Mouse (Mus musculus) midbrain, embryonic 14.5 days (tissue): Measurements from ENCODE around the gene Ugt1a6a. TPM values are rescaled to one million over a fixed set of nuclear protein-coding genes. Genes with fewer than 3 reads are reported as not detected.

Source experiments
- ATAC-seq: fragments of 200-750 bp; cut with Nextera tagmentation; 2 replicates; pipeline ENCODE4 v1.8.0; 2017; ENCODE audit warnings: moderate number of reproducible peaks, moderate library complexity; ENCODE audit not compliant: low FRiP score, low TSS enrichment
- DNase-seq: peaks from one replicate; pipeline ENCODE4 v3.0.0-alpha.2; 2015
- H3K27ac ChIP-seq: fragments of 300-500 bp; sonication (generic); replicated peaks from 2 replicates; pipeline ENCODE4 v1.5.1; 2014; ENCODE audit warnings: mild to moderate bottlenecking, low read depth, low read length, moderate library complexity
- H3K27me3 ChIP-seq: fragments of 300-500 bp; sonication (generic); 2 replicates; pipeline ENCODE4 v1.6.1; 2014; ENCODE audit warnings: low read length, control low read depth, mixed read lengths; ENCODE audit not compliant: control insufficient read depth, insufficient read depth
- H3K36me3 ChIP-seq: fragments of 300-500 bp; sonication (generic); 2 replicates; pipeline ENCODE4 v1.6.1; 2014; ENCODE audit warnings: low read length, control low read depth; ENCODE audit not compliant: control insufficient read depth, insufficient read depth
- H3K4me1 ChIP-seq: fragments of 300-500 bp; sonication (generic); 2 replicates; pipeline ENCODE4 v1.6.1; 2014; ENCODE audit warnings: mild to moderate bottlenecking, antibody characterized with exemption, low read length, control low read depth; ENCODE audit not compliant: control insufficient read depth, insufficient read depth
- H3K4me2 ChIP-seq: fragments of 300-500 bp; sonication (generic); 2 replicates; pipeline ENCODE4 v1.6.1; 2014; ENCODE audit warnings: mild to moderate bottlenecking, low read length, moderate library complexity
- H3K4me3 ChIP-seq: fragments of 300-500 bp; sonication (generic); replicated peaks from 2 replicates; pipeline ENCODE4 v1.5.1; 2014; ENCODE audit warnings: low read depth, low read length
- H3K9ac ChIP-seq: fragments of 300-500 bp; sonication (generic); replicated peaks from 2 replicates; pipeline ENCODE4 v1.6.1; 2014; ENCODE audit warnings: mild to moderate bottlenecking, low read length, moderate library complexity
- H3K9me3 ChIP-seq: fragments of 300-500 bp; sonication (generic); 2 replicates; pipeline ENCODE4 v1.6.1; 2016; ENCODE audit warnings: low read length, control low read depth, mixed read lengths; ENCODE audit not compliant: control insufficient read depth
- WGBS: fragments of 180-500 bp; shearing (Covaris S2); extraction: QIAGEN DNeasy Blood & Tissue Kit; methylation state at CpG from one replicate; pipeline ENCODE4 v1.1.7; 2014; 5-methylcytosine and 5-hydroxymethylcytosine counted together
- polyA plus RNA-seq: library from polyadenylated mRNA; unstranded; fragments of >200 nt; fragmentation: Nextera tagmentation; extraction: Ambion mirVana; gene quantifications from 2 replicates; pipeline ENCODE4 v1.2.1, GENCODE M21; 2014

The Ugt1a6a gene
- polyA plus RNA-seq, 1 experiment from 2014 or later: 0.72 TPM

DNA sequence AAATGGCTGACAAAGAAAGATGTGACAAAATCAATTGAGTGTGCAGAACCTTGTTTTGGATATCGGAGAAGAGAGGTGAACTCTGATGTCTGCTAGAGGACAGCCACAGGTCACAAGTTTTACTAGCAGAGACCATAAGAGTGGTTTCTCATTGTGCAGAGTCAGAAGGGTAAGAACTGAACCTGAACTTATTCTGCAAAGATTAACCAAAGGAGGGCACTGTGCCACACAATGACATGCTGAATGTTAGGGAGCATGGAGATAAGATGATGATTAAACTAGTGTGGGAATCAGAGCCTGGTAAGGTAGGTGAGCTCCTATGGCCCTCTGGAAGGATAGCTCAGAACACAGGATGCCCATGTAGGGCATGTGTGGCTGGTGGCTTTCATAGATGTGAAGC lies 61.1 kb downstream of the Ugt1a6a start:
- no peak overlapping the region for H3K9ac ChIP-seq
- no peaks in the 10 kb centered on the region for H3K9me3 ChIP-seq
- H3K27ac ChIP-seq: no peak overlapping the region
- no peak for ATAC-seq
- no peak for DNase-seq
- WGBS: 93% methylated on average over 1 of the region's 1 CpGs
- no peak overlapping the region for H3K4me2 ChIP-seq
- H3K4me3 ChIP-seq: no peak overlapping the region
- no peaks in the 10 kb centered on the region for H3K36me3 ChIP-seq
- no peaks in the 10 kb centered on the region for H3K4me1 ChIP-seq
- H3K27me3 ChIP-seq: no peaks in the 10 kb centered on the region

DNA sequence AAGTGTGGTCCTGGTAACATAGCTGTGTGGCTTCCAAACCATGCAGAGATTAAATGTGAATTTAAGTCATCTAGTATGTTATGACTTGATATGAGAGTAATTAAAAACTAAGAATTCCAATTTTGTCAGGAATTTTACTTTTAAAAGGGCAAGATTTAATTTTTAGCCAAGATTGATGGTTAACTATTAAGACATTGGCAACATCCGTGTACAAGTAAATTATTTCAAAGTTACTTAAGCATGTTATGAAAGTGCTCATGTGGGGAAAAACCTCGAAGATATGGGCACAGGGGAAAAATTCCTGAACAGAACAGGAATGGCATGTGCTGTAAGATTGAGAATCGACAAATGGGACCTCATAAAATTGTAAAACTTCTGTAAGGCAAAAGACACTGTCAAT lies 62.8 kb downstream of the Ugt1a6a start:
- Histone ChIP-seq H3K4me1 (no peaks in the 10 kb centered on the region), H3K36me3 (no peaks in the 10 kb centered on the region), H3K27ac (no peak overlapping the region), H3K27me3 (no peaks in the 10 kb centered on the region), H3K4me3 (no peak overlapping the region), H3K9me3 (no peaks in the 10 kb centered on the region), H3K9ac (no peak overlapping the region), H3K4me2 (no peak overlapping the region)
- 79% methylated on average over 3 of the region's 3 CpGs for WGBS
- ATAC-seq: no peak
- DNase-seq: no peak

DNA sequence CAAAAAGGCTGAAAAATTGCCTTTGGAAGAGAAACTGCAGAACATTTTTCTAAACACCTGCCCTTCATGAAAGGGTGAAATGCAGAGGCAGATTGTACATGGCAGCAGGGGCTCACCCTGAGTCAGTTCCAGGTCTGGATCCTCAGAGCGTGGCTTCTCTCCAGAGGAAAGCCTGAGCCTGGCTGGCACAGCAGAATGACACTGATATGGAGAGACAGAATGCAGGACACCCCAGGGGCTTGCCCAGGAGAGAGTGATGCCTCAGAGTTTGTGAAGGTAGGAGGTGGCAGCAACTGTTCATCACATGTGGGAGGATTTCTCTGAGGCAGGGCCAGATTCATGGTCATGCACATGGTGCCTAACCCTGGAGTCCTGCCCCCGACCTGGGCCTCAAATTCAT lies 65.4 kb downstream of the Ugt1a6a start:
- H3K4me1 ChIP-seq: 0 out of 2 replicates have a peak, but pooled peaks cover 1% of the 10 kb centered on the region
- no peaks in the 10 kb centered on the region for H3K36me3 ChIP-seq
- no peak overlapping the region for H3K4me2 ChIP-seq
- peaks cover 19% of the 10 kb centered on the region for H3K9me3 ChIP-seq
- 80% methylated on average over 2 of the region's 2 CpGs for WGBS
- no peaks in the 10 kb centered on the region for H3K27me3 ChIP-seq
- no peak for DNase-seq
- H3K4me3 ChIP-seq: no peak overlapping the region
- H3K9ac ChIP-seq: no peak overlapping the region
- no peak overlapping the region for H3K27ac ChIP-seq
- ATAC-seq: no peak

DNA sequence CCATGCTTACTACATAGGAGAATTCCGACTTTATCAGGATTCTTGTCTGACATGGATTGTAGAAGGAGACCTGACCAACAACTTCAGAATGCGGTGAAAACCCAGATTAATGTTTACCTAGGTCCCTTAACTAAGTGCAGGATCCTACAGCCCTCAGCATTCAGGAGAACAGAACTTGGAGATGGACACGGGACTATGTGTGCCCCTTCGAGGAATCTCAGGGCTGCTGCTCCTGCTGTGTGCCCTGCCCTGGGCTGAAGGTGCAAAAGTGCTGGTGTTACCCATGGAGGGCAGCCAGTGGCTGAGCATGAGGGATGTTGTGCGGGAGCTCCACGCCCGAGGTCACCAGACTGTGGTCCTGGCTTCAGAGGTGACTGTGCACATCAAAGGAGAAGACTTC lies 65.8 kb downstream of the Ugt1a6a start, which contains the start of gene Ugt1a2:
TSS of gene Ugt1a2 (plus strand) at position 146 of the 400 bp plus-strand sequence.
- DNase-seq (no peak), ATAC-seq (no peak)
- Histone ChIP-seq H3K27ac (no peak within 1 kb of the TSS), H3K9me3 (peaks cover 22% of the 10 kb centered on the region), H3K27me3 (no peaks in the 10 kb centered on the region), H3K36me3 (no peaks in the 10 kb centered on the region), H3K4me1 (0 out of 2 replicates have a peak, but pooled peaks cover 5% of the 10 kb centered on the region), H3K4me2 (no peak within 1 kb of the TSS), H3K9ac (no peak within 1 kb of the TSS), H3K4me3 (no peak within 1 kb of the TSS)
- 89% methylated on average over 7 of the region's 7 CpGs for WGBS

DNA sequence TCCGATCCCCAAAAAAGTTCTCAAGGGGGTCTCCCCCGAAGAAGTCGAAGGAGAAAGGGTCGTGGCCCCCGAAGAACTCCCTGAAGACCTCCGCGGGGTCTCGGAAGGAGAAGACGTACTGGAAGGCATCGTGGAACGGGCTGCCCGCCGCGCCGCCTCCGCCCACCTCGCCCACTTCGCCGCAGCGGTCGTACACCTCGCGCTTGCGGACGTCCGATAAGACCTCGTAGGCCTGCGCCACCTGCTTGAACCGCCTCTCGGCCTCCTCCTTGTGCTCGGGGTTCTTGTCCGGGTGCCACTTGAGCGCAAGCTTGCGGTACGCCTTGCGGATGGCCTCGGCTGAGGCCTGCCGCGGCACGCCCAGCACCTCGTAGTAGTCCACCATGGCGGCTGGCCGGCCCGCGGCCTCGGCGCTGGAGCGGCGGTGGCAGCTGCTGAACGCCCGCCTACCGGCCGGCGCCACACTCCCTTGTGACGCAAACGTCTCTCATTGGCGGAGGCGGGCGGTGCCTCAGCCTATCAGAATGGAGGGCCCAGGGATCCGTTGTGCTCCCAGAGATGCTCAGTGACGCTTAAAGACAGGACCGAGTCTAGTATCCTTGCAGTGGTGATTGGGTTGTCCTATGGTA lies 70.8 kb downstream of the Ugt1a6a start, which contains the start of gene Dnajb3:
TSS of gene Dnajb3 (minus strand) at position 489 of the 629 bp plus-strand sequence.
- 0 out of 2 replicates have a peak, but pooled peaks cover 5% of the 10 kb centered on the region for H3K4me1 ChIP-seq
- WGBS: 7% methylated on average over 62 of the region's 62 CpGs
- H3K9ac ChIP-seq: peak within 1 kb of the TSS; percentile 77
- H3K27me3 ChIP-seq: no peaks in the 10 kb centered on the region
- H3K9me3 ChIP-seq: peaks cover 22% of the 10 kb centered on the region
- peak; percentile 99 for ATAC-seq
- H3K4me3 ChIP-seq: peak within 1 kb of the TSS; percentile 47
- no peaks in the 10 kb centered on the region for H3K36me3 ChIP-seq
- peak within 1 kb of the TSS; percentile 72 for H3K4me2 ChIP-seq
- DNase-seq: peak; percentile 96
- H3K27ac ChIP-seq: peak within 1 kb of the TSS; percentile 52; the same call in 1 of the 2 replicates

DNA sequence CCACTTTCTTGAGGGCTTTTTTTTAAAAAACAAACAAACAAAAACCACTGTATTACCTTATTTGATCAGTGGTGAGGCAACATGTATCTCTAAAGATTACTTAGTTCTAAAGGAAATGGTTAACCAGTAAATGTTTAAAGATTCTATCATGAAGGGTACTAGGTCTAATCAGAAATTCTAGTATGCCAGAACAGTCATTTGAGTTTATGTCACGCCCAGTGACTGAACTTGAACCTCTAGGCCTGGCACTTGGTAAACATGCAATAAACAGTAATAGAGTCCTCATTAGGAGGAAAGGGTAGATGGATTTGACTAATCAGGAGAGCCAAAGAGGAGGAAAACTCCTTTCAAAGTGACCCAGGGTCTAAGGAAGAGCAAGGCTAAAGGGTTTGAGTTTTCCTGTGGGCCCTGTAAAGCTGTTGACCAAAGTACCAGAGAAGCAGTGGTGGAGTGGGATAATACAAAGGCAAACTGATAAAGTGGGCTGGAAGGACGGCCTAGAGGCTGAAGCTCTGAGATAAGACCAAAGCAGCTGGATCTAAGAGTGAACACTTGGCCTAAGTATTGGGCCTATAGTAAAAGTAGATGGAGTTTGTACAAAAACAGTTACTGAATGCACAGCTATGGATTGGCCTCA lies 72.4 kb downstream of the Ugt1a6a start:
- H3K27ac ChIP-seq: no peak overlapping the region
- no peak for ATAC-seq
- 72% methylated on average over 2 of the region's 2 CpGs for WGBS
- H3K9ac ChIP-seq: no peak overlapping the region
- no peak for DNase-seq
- H3K4me3 ChIP-seq: no peak overlapping the region
- no peaks in the 10 kb centered on the region for H3K36me3 ChIP-seq
- 0 out of 2 replicates have a peak, but pooled peaks cover 5% of the 10 kb centered on the region for H3K4me1 ChIP-seq
- H3K4me2 ChIP-seq: no peak overlapping the region
- no peaks in the 10 kb centered on the region for H3K27me3 ChIP-seq
- peaks cover 29% of the 10 kb centered on the region for H3K9me3 ChIP-seq

DNA sequence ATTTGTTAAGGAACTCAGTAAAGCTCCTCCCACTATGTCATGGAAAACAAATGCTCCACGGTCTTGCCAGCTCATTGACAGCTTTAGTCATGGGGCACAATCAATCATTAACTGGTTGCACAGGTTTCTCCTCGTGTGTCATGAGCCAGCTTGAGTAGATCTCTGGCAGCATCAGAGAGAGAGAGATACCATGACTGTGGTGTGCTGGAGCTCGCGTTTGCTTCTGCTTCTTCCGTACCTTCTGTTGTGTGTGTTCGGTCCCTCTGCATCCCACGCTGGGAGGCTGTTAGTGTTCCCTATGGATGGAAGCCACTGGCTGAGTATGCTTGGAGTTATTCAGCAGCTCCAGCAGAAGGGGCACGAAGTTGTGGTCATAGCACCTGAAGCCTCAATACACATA lies 77.2 kb downstream of the Ugt1a6a start, which contains the start of gene Ugt1a1:
TSS of gene Ugt1a1 (plus strand) at position 148 of the 400 bp plus-strand sequence.
- ATAC-seq: 0 out of 2 replicates have a peak, but pooled peaks have one; percentile 5
- H3K9ac ChIP-seq: no peak within 1 kb of the TSS
- H3K27ac ChIP-seq: no peak within 1 kb of the TSS
- no peaks in the 10 kb centered on the region for H3K27me3 ChIP-seq
- peak; percentile 1 for DNase-seq
- H3K9me3 ChIP-seq: peaks cover 53% of the 10 kb centered on the region
- no peaks in the 10 kb centered on the region for H3K36me3 ChIP-seq
- H3K4me3 ChIP-seq: no peak within 1 kb of the TSS
- no peak within 1 kb of the TSS for H3K4me2 ChIP-seq
- H3K4me1 ChIP-seq: no peaks in the 10 kb centered on the region
- 70% methylated on average over 8 of the region's 8 CpGs for WGBS

DNA sequence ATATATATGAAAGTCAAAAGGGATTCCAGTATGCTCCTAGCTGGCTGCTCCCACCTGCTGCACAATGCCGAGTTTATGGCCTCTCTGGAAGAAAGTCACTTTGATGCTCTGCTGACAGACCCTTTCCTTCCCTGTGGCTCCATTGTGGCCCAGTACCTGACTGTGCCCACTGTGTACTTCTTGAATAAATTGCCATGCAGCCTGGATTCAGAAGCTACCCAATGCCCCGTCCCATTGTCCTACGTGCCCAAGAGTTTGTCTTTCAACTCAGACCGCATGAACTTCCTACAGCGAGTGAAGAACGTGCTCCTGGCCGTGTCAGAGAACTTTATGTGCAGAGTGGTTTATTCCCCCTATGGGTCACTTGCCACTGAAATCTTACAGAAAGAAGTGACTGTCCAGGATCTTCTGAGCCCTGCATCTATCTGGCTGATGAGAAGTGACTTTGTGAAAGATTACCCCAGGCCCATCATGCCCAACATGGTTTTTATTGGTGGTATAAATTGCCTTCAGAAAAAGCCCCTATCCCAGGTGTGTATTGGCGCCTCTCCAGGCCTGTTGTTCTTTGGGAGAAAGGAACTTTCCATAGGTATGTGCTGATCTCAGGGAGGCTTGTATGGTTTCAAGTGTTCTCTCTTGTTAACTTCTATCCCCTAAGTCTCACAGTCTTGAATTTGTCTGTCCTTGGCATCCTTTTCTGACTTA lies 77.9 kb downstream of the Ugt1a6a start:
- DNase-seq: peak; percentile 2
- 60% methylated on average over 8 of the region's 8 CpGs for WGBS
- Histone ChIP-seq H3K36me3 (no peaks in the 10 kb centered on the region), H3K4me1 (no peaks in the 10 kb centered on the region), H3K4me3 (no peak overlapping the region), H3K9ac (no peak overlapping the region), H3K27me3 (no peaks in the 10 kb centered on the region), H3K27ac (no peak overlapping the region), H3K9me3 (peaks cover 60% of the 10 kb centered on the region), H3K4me2 (no peak overlapping the region)
- ATAC-seq: peak; percentile 21; the same call in 1 of the 2 replicates
